Mouse (Mus musculus) MEL (cell line): ENCODE results near the gene Gfra1. TPM values are rescaled to one million over a fixed set of nuclear protein-coding genes. Genes with fewer than 3 reads are reported as not detected.

Experiments used
- DNase-seq: peaks from one replicate; pipeline ENCODE4 v3.0.0; 2011; ENCODE audit warnings: low read depth, low spot score
- H3K27ac ChIP-seq: 2 replicates; pipeline ENCODE4 v1.5.1; 2012; ENCODE audit warnings: low read depth, mild to moderate bottlenecking, control low read depth, low read length, moderate library complexity; ENCODE audit not compliant: control insufficient read depth
- H3K27me3 ChIP-seq, 2 experiments: fragments of 150-350 bp in 1 of 2; sonication (generic) in 1 of 2; 2 replicates each; pipeline ENCODE4 v1.6.1; 2012; ENCODE audit warnings: low read length in 2 of 2, mild to moderate bottlenecking in 2 of 2, improper control_type of control experiment in 1 of 2, moderate library complexity in 1 of 2; ENCODE audit not compliant: insufficient read depth in 2 of 2, control insufficient read depth in 1 of 2
- H3K36me3 ChIP-seq, 2 experiments: 2 replicates each; pipeline ENCODE4 v1.6.1; 2012 to 2014; ENCODE audit warnings: low read length in 2 of 2, improper control_type of control experiment in 1 of 2, inconsistent platforms in 1 of 2, mild to moderate bottlenecking in 1 of 2; ENCODE audit not compliant: insufficient read depth in 2 of 2, control insufficient read depth in 1 of 2
- H3K4me1 ChIP-seq, 2 experiments: fragments of 150-350 bp in 1 of 2; sonication (generic) in 1 of 2; 2 replicates each; pipeline ENCODE4 v1.6.1; 2012; ENCODE audit warnings: low read length in 2 of 2, improper control_type of control experiment in 1 of 2, mild to moderate bottlenecking in 1 of 2; ENCODE audit not compliant: insufficient read depth in 2 of 2, control insufficient read depth in 1 of 2
- H3K4me3 ChIP-seq, 2 experiments: fragments of 150-350 bp in 1 of 2; sonication (generic) in 1 of 2; 2 replicates each; pipeline ENCODE4 v1.5.1; 2012; ENCODE audit warnings: low read depth in 2 of 2, low read length in 2 of 2, mild to moderate bottlenecking in 2 of 2, moderate library complexity in 2 of 2, control low read depth in 1 of 2, improper control_type of control experiment in 1 of 2; ENCODE audit not compliant: control insufficient read depth in 1 of 2, insufficient read depth in 1 of 2
- H3K79me2 ChIP-seq: 2 replicates; pipeline ENCODE4 v1.6.1; 2012; ENCODE audit warnings: mild to moderate bottlenecking, low read length, moderate library complexity; ENCODE audit not compliant: control insufficient read depth, poor library complexity, insufficient read depth
- H3K9ac ChIP-seq: 2 replicates; pipeline ENCODE4 v1.6.1; 2012; ENCODE audit warnings: low read depth, mild to moderate bottlenecking, control low read depth, low read length, moderate library complexity; ENCODE audit not compliant: control insufficient read depth, poor library complexity, severe bottlenecking
- H3K9me3 ChIP-seq: fragments of 150-350 bp; sonication (generic); replicated peaks from 2 replicates; pipeline ENCODE4 v1.6.1; 2012; ENCODE audit warnings: mild to moderate bottlenecking, low read length, improper control_type of control experiment, moderate library complexity; ENCODE audit not compliant: insufficient read depth
- CHD2 ChIP-seq: IDR thresholded peaks from 2 replicates; pipeline ENCODE4 v1.6.1; 2011; ENCODE audit warnings: low read length, improper control_type of control experiment
- CTCF ChIP-seq, 3 experiments: IDR thresholded peaks in 2 of 3; conservative IDR thresholded peaks in 1 of 3; 2 replicates each; pipeline ENCODE4 v1.5.1; 2011 to 2012; ENCODE audit warnings: low read length in 3 of 3, low read depth in 2 of 3, mild to moderate bottlenecking in 2 of 3, improper control_type of control experiment in 1 of 3, inconsistent platforms in 1 of 3, mixed read lengths in 1 of 3, moderate library complexity in 1 of 3; ENCODE audit not compliant: control insufficient read depth in 1 of 3, insufficient read depth in 1 of 3, poor library complexity in 1 of 3, severe bottlenecking in 1 of 3
- E2F4 ChIP-seq: IDR thresholded peaks from 2 replicates; pipeline ENCODE4 v1.6.1; 2011; ENCODE audit warnings: low read depth, low read length, improper control_type of control experiment, borderline replicate concordance
- ELF1 ChIP-seq: IDR thresholded peaks from 2 replicates; pipeline ENCODE4 v1.6.1; 2014; ENCODE audit warnings: low read depth, mild to moderate bottlenecking, inconsistent platforms, low read length, improper control_type of control experiment, moderate library complexity
- EP300 ChIP-seq, 2 experiments: IDR thresholded peaks; 2 replicates each; pipeline ENCODE4 v1.6.1; 2011; ENCODE audit warnings: improper control_type of control experiment in 2 of 2, low read length in 2 of 2, low read depth in 1 of 2, mild to moderate bottlenecking in 1 of 2
- ETS1 ChIP-seq: IDR thresholded peaks from 2 replicates; pipeline ENCODE4 v1.6.1; 2012; ENCODE audit warnings: low read depth, mild to moderate bottlenecking, inconsistent platforms, low read length, improper control_type of control experiment, moderate library complexity
- GABPA ChIP-seq: IDR thresholded peaks from 2 replicates; pipeline ENCODE4 v1.6.1; 2012; ENCODE audit warnings: low read depth, mild to moderate bottlenecking, inconsistent platforms, low read length, improper control_type of control experiment, moderate library complexity
- JUND ChIP-seq: IDR thresholded peaks from 2 replicates; pipeline ENCODE4 v1.6.1; 2011; ENCODE audit warnings: low read depth, mild to moderate bottlenecking, improper control_type of control experiment, low read length
- MAX ChIP-seq: IDR thresholded peaks from 2 replicates; pipeline ENCODE4 v1.6.1; 2011; ENCODE audit warnings: low read length, improper control_type of control experiment
- MAZ ChIP-seq: IDR thresholded peaks from 2 replicates; pipeline ENCODE4 v1.6.1; 2012; ENCODE audit warnings: low read depth, mild to moderate bottlenecking, inconsistent platforms, low read length, improper control_type of control experiment
- MEF2A ChIP-seq: IDR thresholded peaks from 2 replicates; pipeline ENCODE4 v1.6.1; 2014; ENCODE audit warnings: low read depth, mild to moderate bottlenecking, inconsistent platforms, low read length, improper control_type of control experiment; ENCODE audit not compliant: poor library complexity, insufficient replicate concordance, severe bottlenecking; ENCODE audit errors: extremely low read depth
- MXI1 ChIP-seq: IDR thresholded peaks from 2 replicates; pipeline ENCODE4 v1.6.1; 2011; ENCODE audit warnings: mild to moderate bottlenecking, low read depth, low read length, improper control_type of control experiment
- MYC ChIP-seq: IDR thresholded peaks from 2 replicates; pipeline ENCODE4 v1.6.1; 2011; ENCODE audit warnings: low read depth, mild to moderate bottlenecking, low read length, improper control_type of control experiment, moderate library complexity
- NELFE ChIP-seq: IDR thresholded peaks from 2 replicates; pipeline ENCODE4 v1.6.1; 2011; ENCODE audit warnings: low read depth, low read length, improper control_type of control experiment
- NRF1 ChIP-seq: IDR thresholded peaks from 2 replicates; pipeline ENCODE4 v1.6.1; 2014; ENCODE audit warnings: low read depth, mild to moderate bottlenecking, inconsistent platforms, low read length, improper control_type of control experiment, moderate library complexity; ENCODE audit not compliant: poor library complexity, insufficient read depth, severe bottlenecking
- POLR2A ChIP-seq, 2 experiments: IDR thresholded peaks; 2 replicates each; pipeline ENCODE4 v1.6.1; 2011 to 2012; ENCODE audit warnings: low read length in 2 of 2, mild to moderate bottlenecking in 2 of 2, control low read depth in 1 of 2, improper control_type of control experiment in 1 of 2, low read depth in 1 of 2, moderate library complexity in 1 of 2; ENCODE audit not compliant: control insufficient read depth in 1 of 2, insufficient read depth in 1 of 2, poor library complexity in 1 of 2
- POLR2AphosphoS5 ChIP-seq: IDR thresholded peaks from 2 replicates; pipeline ENCODE4 v1.6.1; 2012; ENCODE audit warnings: low read depth, borderline replicate concordance, mild to moderate bottlenecking, inconsistent platforms, low read length, moderate library complexity, mixed read lengths
- RAD21 ChIP-seq: IDR thresholded peaks from 2 replicates; pipeline ENCODE4 v1.6.1; 2011; ENCODE audit warnings: mild to moderate bottlenecking, low read depth, low read length, improper control_type of control experiment
- RCOR1 ChIP-seq: IDR thresholded peaks from 2 replicates; pipeline ENCODE4 v1.6.1; 2012; ENCODE audit warnings: low read depth, mild to moderate bottlenecking, inconsistent platforms, low read length, improper control_type of control experiment
- SMC3 ChIP-seq: IDR thresholded peaks from 2 replicates; pipeline ENCODE4 v1.6.1; 2011; ENCODE audit warnings: low read depth, low read length, improper control_type of control experiment
- TBP ChIP-seq: IDR thresholded peaks from 2 replicates; pipeline ENCODE4 v1.8.0; 2011; ENCODE audit warnings: low read depth, low read length, improper control_type of control experiment
- TCF12 ChIP-seq: IDR thresholded peaks from 2 replicates; pipeline ENCODE4 v1.6.1; 2014; ENCODE audit warnings: low read depth, mild to moderate bottlenecking, inconsistent platforms, low read length, improper control_type of control experiment, moderate library complexity
- UBTF ChIP-seq: IDR thresholded peaks from 2 replicates; pipeline ENCODE4 v1.6.1; 2012; ENCODE audit warnings: low read depth, mild to moderate bottlenecking, inconsistent platforms, low read length, improper control_type of control experiment, moderate library complexity, borderline replicate concordance; ENCODE audit not compliant: insufficient read depth
- USF1 ChIP-seq: IDR thresholded peaks from 2 replicates; pipeline ENCODE4 v1.6.1; 2014; ENCODE audit warnings: low read depth, mild to moderate bottlenecking, inconsistent platforms, low read length, improper control_type of control experiment, moderate library complexity
- USF2 ChIP-seq, 2 experiments: IDR thresholded peaks; 2 replicates each; pipeline ENCODE4 v1.6.1; 2011 to 2012; ENCODE audit warnings: improper control_type of control experiment in 2 of 2, low read length in 2 of 2, borderline replicate concordance in 1 of 2, inconsistent platforms in 1 of 2, low read depth in 1 of 2, mild to moderate bottlenecking in 1 of 2; ENCODE audit not compliant: insufficient read depth in 1 of 2
- ZC3H11A ChIP-seq: IDR thresholded peaks from 2 replicates; pipeline ENCODE4 v1.6.1; 2012; ENCODE audit warnings: low read depth, mild to moderate bottlenecking, inconsistent platforms, low read length, improper control_type of control experiment
- ZKSCAN1 ChIP-seq: IDR thresholded peaks from 2 replicates; pipeline ENCODE4 v1.6.1; 2012; ENCODE audit warnings: low read depth, mild to moderate bottlenecking, inconsistent platforms, low read length, improper control_type of control experiment, moderate library complexity
- ZMIZ1 ChIP-seq: IDR thresholded peaks from 2 replicates; pipeline ENCODE4 v1.6.1; 2012; ENCODE audit warnings: low read depth, mild to moderate bottlenecking, inconsistent platforms, low read length, improper control_type of control experiment, moderate library complexity
- polyA plus RNA-seq, 2 experiments: library from polyadenylated mRNA; stranded (reverse) in 1 of 2; unstranded in 1 of 2; fragments of >175 nt in 1 of 2; fragments of >200 nt in 1 of 2; gene quantifications; 2 replicates each; pipeline versions ENCODE4 v1.2.1 to v1.2.4; 2012; ENCODE audit warnings: low replicate concordance in 2 of 2, low read depth in 1 of 2; ENCODE audit not compliant: insufficient read length in 2 of 2, insufficient read depth in 1 of 2, missing spikeins in 1 of 2
- total RNA-seq: library from RNA; depleted of rRNA; stranded (reverse); fragments of 300-350 nt; gene quantifications from 2 replicates; pipeline ENCODE4 v1.2.3, GENCODE M21; 2012

Gfra1 gene
- total and polyA plus RNA-seq, 3 experiments: not detected

DNA sequence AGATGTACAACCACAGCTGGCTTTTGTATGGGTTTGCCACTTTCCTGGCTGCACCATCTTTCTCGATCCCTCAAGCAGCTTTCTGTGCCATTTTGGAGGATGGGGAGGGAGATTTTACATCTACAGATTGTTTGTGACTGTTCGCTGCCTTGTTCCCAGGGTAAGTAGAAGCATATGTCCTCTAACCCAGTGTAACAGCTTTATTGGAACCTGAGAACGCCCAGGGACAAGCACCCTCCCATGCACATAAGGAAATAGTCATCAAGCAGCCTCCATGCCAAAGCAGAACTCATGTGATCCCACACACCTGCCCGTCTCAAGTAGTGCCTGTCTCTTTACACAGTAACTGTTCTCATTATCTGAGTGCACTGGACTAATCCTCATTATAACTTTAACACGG is 256.0 kb downstream of the Gfra1 start:
- H3K9ac ChIP-seq: no peak overlapping the region
- H3K79me2 ChIP-seq: no peaks in the 10 kb centered on the region
- TF ChIP-seq MAX: no peak
- TF ChIP-seq POLR2A (IDR thresholded peaks at IDR 0.05; ENCODE audit: control insufficient read depth in 1 of 2, insufficient read depth in 1 of 2, low read depth in 1 of 2, low read length in 2 of 2, poor library complexity in 1 of 2): no peak
- no peak for TF ChIP-seq ETS1
- TF ChIP-seq ZMIZ1: no peak
- TF ChIP-seq CTCF (IDR thresholded peaks at IDR 0.05 in 2 of 3, conservative IDR thresholded peaks at IDR 0.05 in 1 of 3; ENCODE audit: control insufficient read depth in 1 of 3, insufficient read depth in 1 of 3, low read depth in 2 of 3, low read length in 3 of 3, poor library complexity in 1 of 3, severe bottlenecking in 1 of 3): no peak
- TF ChIP-seq JUND: no peak
- no peak for TF ChIP-seq MEF2A
- TF ChIP-seq USF2 (IDR thresholded peaks at IDR 0.05; ENCODE audit: borderline replicate concordance in 1 of 2, insufficient read depth in 1 of 2, low read depth in 1 of 2, low read length in 2 of 2): no peak
- TF ChIP-seq MAZ: no peak
- TF ChIP-seq ZKSCAN1: no peak
- no peak for TF ChIP-seq SMC3
- TF ChIP-seq CHD2: no peak
- no peak for TF ChIP-seq TCF12
- TF ChIP-seq POLR2AphosphoS5: no peak
- no peak for TF ChIP-seq ZC3H11A
- TF ChIP-seq NELFE: no peak
- no peak for TF ChIP-seq RAD21
- no peak for TF ChIP-seq RCOR1
- H3K27me3 ChIP-seq: no peaks in the 10 kb centered on the region
- H3K27ac ChIP-seq: no peak overlapping the region
- DNase-seq: no peak
- no peaks in the 10 kb centered on the region for H3K9me3 ChIP-seq
- no peak overlapping the region for H3K4me3 ChIP-seq
- no peaks in the 10 kb centered on the region for H3K36me3 ChIP-seq
- no peaks in the 10 kb centered on the region for H3K4me1 ChIP-seq

- Histone ChIP-seq H3K27ac (no peak overlapping the region), H3K4me3 (no peak overlapping the region), H3K27me3 (no peaks in the 10 kb centered on the region), H3K9ac (no peak overlapping the region), H3K4me1 (no peaks in the 10 kb centered on the region), H3K9me3 (no peaks in the 10 kb centered on the region), H3K36me3 (no peaks in the 10 kb centered on the region), H3K79me2 (no peaks in the 10 kb centered on the region)
- no peak for TF ChIP-seq POLR2AphosphoS5
- no peak for TF ChIP-seq MYC
- no peak for TF ChIP-seq USF1
- no peak for TF ChIP-seq NRF1
- no peak for TF ChIP-seq NELFE
- TF ChIP-seq E2F4: no peak
- no peak for TF ChIP-seq ELF1
- no peak for TF ChIP-seq MXI1
- no peak for TF ChIP-seq UBTF
- no peak for TF ChIP-seq ZKSCAN1
- TF ChIP-seq CTCF (IDR thresholded peaks at IDR 0.05 in 2 of 3, conservative IDR thresholded peaks at IDR 0.05 in 1 of 3; ENCODE audit: control insufficient read depth in 1 of 3, insufficient read depth in 1 of 3, low read depth in 2 of 3, low read length in 3 of 3, poor library complexity in 1 of 3, severe bottlenecking in 1 of 3): no peak
- TF ChIP-seq GABPA: no peak
- TF ChIP-seq ZMIZ1: no peak
- no peak for TF ChIP-seq SMC3
- no peak for TF ChIP-seq EP300 (IDR thresholded peaks at IDR 0.05; ENCODE audit: low read depth in 1 of 2, low read length in 2 of 2)
- TF ChIP-seq CHD2: no peak
- TF ChIP-seq TBP: no peak
- TF ChIP-seq ETS1: no peak
- DNase-seq: no peak
Measured at GRCm38 (mm10) chr19:58193733-58194456, 261.8 kb downstream of the Gfra1 start.
